Mouse (Mus musculus) MEL (cell line): ENCODE results near the gene March6. TPM values are rescaled to one million over a fixed set of nuclear protein-coding genes. Genes with fewer than 3 reads are reported as not detected.

Experiments
- DNase-seq: peaks from one replicate; pipeline ENCODE4 v3.0.0; 2011; ENCODE audit warnings: low read depth, low spot score
- H3K27ac ChIP-seq: 2 replicates; pipeline ENCODE4 v1.5.1; 2012; ENCODE audit warnings: low read depth, mild to moderate bottlenecking, control low read depth, low read length, moderate library complexity; ENCODE audit not compliant: control insufficient read depth
- H3K27me3 ChIP-seq, 2 experiments: fragments of 150-350 bp in 1 of 2; sonication (generic) in 1 of 2; 2 replicates each; pipeline ENCODE4 v1.6.1; 2012; ENCODE audit warnings: low read length in 2 of 2, mild to moderate bottlenecking in 2 of 2, improper control_type of control experiment in 1 of 2, moderate library complexity in 1 of 2; ENCODE audit not compliant: insufficient read depth in 2 of 2, control insufficient read depth in 1 of 2
- H3K36me3 ChIP-seq, 2 experiments: 2 replicates each; pipeline ENCODE4 v1.6.1; 2012 to 2014; ENCODE audit warnings: low read length in 2 of 2, improper control_type of control experiment in 1 of 2, inconsistent platforms in 1 of 2, mild to moderate bottlenecking in 1 of 2; ENCODE audit not compliant: insufficient read depth in 2 of 2, control insufficient read depth in 1 of 2
- H3K4me1 ChIP-seq, 2 experiments: fragments of 150-350 bp in 1 of 2; sonication (generic) in 1 of 2; 2 replicates each; pipeline ENCODE4 v1.6.1; 2012; ENCODE audit warnings: low read length in 2 of 2, improper control_type of control experiment in 1 of 2, mild to moderate bottlenecking in 1 of 2; ENCODE audit not compliant: insufficient read depth in 2 of 2, control insufficient read depth in 1 of 2
- H3K4me3 ChIP-seq, 2 experiments: fragments of 150-350 bp in 1 of 2; sonication (generic) in 1 of 2; 2 replicates each; pipeline ENCODE4 v1.5.1; 2012; ENCODE audit warnings: low read depth in 2 of 2, low read length in 2 of 2, mild to moderate bottlenecking in 2 of 2, moderate library complexity in 2 of 2, control low read depth in 1 of 2, improper control_type of control experiment in 1 of 2; ENCODE audit not compliant: control insufficient read depth in 1 of 2, insufficient read depth in 1 of 2
- H3K79me2 ChIP-seq: 2 replicates; pipeline ENCODE4 v1.6.1; 2012; ENCODE audit warnings: mild to moderate bottlenecking, low read length, moderate library complexity; ENCODE audit not compliant: control insufficient read depth, poor library complexity, insufficient read depth
- H3K9ac ChIP-seq: 2 replicates; pipeline ENCODE4 v1.6.1; 2012; ENCODE audit warnings: low read depth, mild to moderate bottlenecking, control low read depth, low read length, moderate library complexity; ENCODE audit not compliant: control insufficient read depth, poor library complexity, severe bottlenecking
- H3K9me3 ChIP-seq: fragments of 150-350 bp; sonication (generic); replicated peaks from 2 replicates; pipeline ENCODE4 v1.6.1; 2012; ENCODE audit warnings: mild to moderate bottlenecking, low read length, improper control_type of control experiment, moderate library complexity; ENCODE audit not compliant: insufficient read depth
- E2F4 ChIP-seq: IDR thresholded peaks from 2 replicates; pipeline ENCODE4 v1.6.1; 2011; ENCODE audit warnings: low read depth, low read length, improper control_type of control experiment, borderline replicate concordance
- HCFC1 ChIP-seq: IDR thresholded peaks from 2 replicates; pipeline ENCODE4 v1.6.1; 2012; ENCODE audit warnings: low read depth, mild to moderate bottlenecking, inconsistent platforms, low read length, improper control_type of control experiment, moderate library complexity
- MAFK ChIP-seq: IDR thresholded peaks from 2 replicates; pipeline ENCODE4 v1.6.1; 2011; ENCODE audit warnings: low read depth, mild to moderate bottlenecking, low read length, improper control_type of control experiment, borderline replicate concordance
- MAZ ChIP-seq: IDR thresholded peaks from 2 replicates; pipeline ENCODE4 v1.6.1; 2012; ENCODE audit warnings: low read depth, mild to moderate bottlenecking, inconsistent platforms, low read length, improper control_type of control experiment
- MYC ChIP-seq: IDR thresholded peaks from 2 replicates; pipeline ENCODE4 v1.6.1; 2011; ENCODE audit warnings: low read depth, mild to moderate bottlenecking, low read length, improper control_type of control experiment, moderate library complexity
- SIN3A ChIP-seq: IDR thresholded peaks from 2 replicates; pipeline ENCODE4 v1.6.1; 2012; ENCODE audit warnings: low read length, improper control_type of control experiment, inconsistent platforms
- SMC3 ChIP-seq: IDR thresholded peaks from 2 replicates; pipeline ENCODE4 v1.6.1; 2011; ENCODE audit warnings: low read depth, low read length, improper control_type of control experiment
- TAL1 ChIP-seq: IDR thresholded peaks from 2 replicates; pipeline ENCODE4 v1.6.1; 2012; ENCODE audit warnings: mild to moderate bottlenecking, inconsistent platforms, low read length, moderate library complexity, mixed read lengths
- TBP ChIP-seq: IDR thresholded peaks from 2 replicates; pipeline ENCODE4 v1.8.0; 2011; ENCODE audit warnings: low read depth, low read length, improper control_type of control experiment
- TCF12 ChIP-seq: IDR thresholded peaks from 2 replicates; pipeline ENCODE4 v1.6.1; 2014; ENCODE audit warnings: low read depth, mild to moderate bottlenecking, inconsistent platforms, low read length, improper control_type of control experiment, moderate library complexity
- USF1 ChIP-seq: IDR thresholded peaks from 2 replicates; pipeline ENCODE4 v1.6.1; 2014; ENCODE audit warnings: low read depth, mild to moderate bottlenecking, inconsistent platforms, low read length, improper control_type of control experiment, moderate library complexity
- ZC3H11A ChIP-seq: IDR thresholded peaks from 2 replicates; pipeline ENCODE4 v1.6.1; 2012; ENCODE audit warnings: low read depth, mild to moderate bottlenecking, inconsistent platforms, low read length, improper control_type of control experiment
- ZNF384 ChIP-seq: IDR thresholded peaks from 2 replicates; pipeline ENCODE4 v1.6.1; 2012; ENCODE audit warnings: low read depth, mild to moderate bottlenecking, inconsistent platforms, low read length, improper control_type of control experiment
- polyA plus RNA-seq, 2 experiments: library from polyadenylated mRNA; stranded (reverse) in 1 of 2; unstranded in 1 of 2; fragments of >175 nt in 1 of 2; fragments of >200 nt in 1 of 2; gene quantifications; 2 replicates each; pipeline versions ENCODE4 v1.2.1 to v1.2.4; 2012; ENCODE audit warnings: low replicate concordance in 2 of 2, low read depth in 1 of 2; ENCODE audit not compliant: insufficient read length in 2 of 2, insufficient read depth in 1 of 2, missing spikeins in 1 of 2
- total RNA-seq: library from RNA; depleted of rRNA; stranded (reverse); fragments of 300-350 nt; gene quantifications from 2 replicates; pipeline ENCODE4 v1.2.3, GENCODE M21; 2012

Gene March6
- total and polyA plus RNA-seq, 3 experiments, result 37.9 to 114 (median 62.5) TPM

DNA sequence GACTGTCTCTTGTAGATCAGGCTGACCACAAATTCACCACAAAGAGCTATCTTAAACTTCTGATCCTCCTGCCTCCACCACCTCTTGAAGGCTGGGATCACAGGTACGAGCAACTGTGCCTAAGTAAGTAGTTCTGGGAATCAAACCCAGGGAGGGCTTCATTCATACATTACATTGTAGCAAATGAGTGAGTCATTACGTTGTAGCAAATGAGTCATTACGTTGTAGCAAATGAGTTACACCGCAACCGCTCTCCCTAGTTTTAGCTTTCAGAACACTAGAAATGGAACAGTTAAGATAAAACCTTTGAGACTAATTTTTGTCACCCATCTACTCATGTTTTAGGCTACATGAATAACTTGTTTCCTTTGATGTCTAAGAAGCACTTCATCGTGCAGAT lies 15.4 kb upstream of the March6 start:
- Histone ChIP-seq H3K27ac (no peak overlapping the region), H3K4me1 (peaks cover 15 to 22% of the 10 kb centered on the region in 2 experiments), H3K79me2 (no peaks in the 10 kb centered on the region), H3K36me3 (peaks cover 0 to 22% of the 10 kb centered on the region in 2 experiments; a peak in 2 of 4 replicates), H3K9me3 (no peaks in the 10 kb centered on the region), H3K4me3 (no peak overlapping the region), H3K9ac (no peak overlapping the region), H3K27me3 (no peaks in the 10 kb centered on the region)
- no peak for DNase-seq
- TF ChIP-seq MYC, result no peak

DNA sequence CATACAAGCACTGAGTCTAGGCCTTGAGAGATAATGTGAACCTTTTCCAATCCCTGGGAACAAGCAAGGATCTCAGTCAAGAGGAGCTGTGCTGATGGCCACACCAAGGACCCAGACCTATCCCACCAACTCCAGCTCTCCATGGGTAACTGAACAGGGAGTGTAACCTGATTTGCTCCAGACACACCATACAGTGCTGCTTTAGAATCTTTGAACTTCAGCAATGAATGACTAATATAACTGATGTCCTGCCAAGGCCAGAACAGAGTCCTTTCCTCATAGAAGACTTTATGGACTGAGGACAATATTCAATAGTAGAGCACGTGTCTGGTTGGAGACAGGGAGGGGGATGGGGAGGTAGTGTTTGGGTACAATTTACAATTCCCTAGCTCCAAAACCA lies 14.2 kb upstream of the March6 start:
- TF ChIP-seq SMC3 (no peak), MAZ (no peak), USF1 (no peak), HCFC1 (no peak), TBP (no peak)
- DNase-seq, result no peak
- Histone ChIP-seq H3K36me3 (peaks cover 0 to 28% of the 10 kb centered on the region in 2 experiments; a peak in 2 of 4 replicates), H3K9ac (no peak overlapping the region), H3K79me2 (no peaks in the 10 kb centered on the region), H3K27ac (no peak overlapping the region), H3K4me1 (peaks cover 23 to 33% of the 10 kb centered on the region in 2 experiments), H3K9me3 (no peaks in the 10 kb centered on the region), H3K4me3 (no peak overlapping the region), H3K27me3 (no peaks in the 10 kb centered on the region)

GRCm38 (mm10) chr15:31543246-31543645 lies 12.4 kb upstream of the March6 start:
- H3K4me3 ChIP-seq, result no peak overlapping the region
- H3K9ac ChIP-seq, result no peak overlapping the region
- TF ChIP-seq MAFK (no peak), TAL1 (no peak), ZNF384 (no peak), ZC3H11A (no peak), E2F4 (no peak), SIN3A (no peak), TCF12 (no peak)
- no peak for DNase-seq
- peaks cover 0 to 38% of the 10 kb centered on the region in 2 experiments; a peak in 2 of 4 replicates for H3K36me3 ChIP-seq
- no peaks in the 10 kb centered on the region for H3K27me3 ChIP-seq
- no peaks in the 10 kb centered on the region for H3K9me3 ChIP-seq
- H3K79me2 ChIP-seq, result no peaks in the 10 kb centered on the region
- no peak overlapping the region for H3K27ac ChIP-seq
- peaks cover 31 to 46% of the 10 kb centered on the region in 2 experiments for H3K4me1 ChIP-seq
